Mouse (Mus musculus) kidney, postnatal 0 days (tissue): Measurements from ENCODE around the gene Ptf1a. TPM values are rescaled to one million over a fixed set of nuclear protein-coding genes. Genes with fewer than 3 reads are reported as not detected.

Experiments
- ATAC-seq: fragments of 200-750 bp; cut with Nextera tagmentation; replicated peaks from 2 replicates; pipeline ENCODE4 v1.8.0; 2017; ENCODE audit warnings: low read depth, moderate number of reproducible peaks, moderate TSS enrichment, moderate library complexity; ENCODE audit not compliant: low FRiP score
- DNase-seq: peaks from one replicate; pipeline ENCODE4 v3.0.0-alpha.2; 2016; ENCODE audit warnings: low spot score
- H3K27ac ChIP-seq: fragments of 300-500 bp; sonication (generic); 2 replicates; pipeline ENCODE4 v1.5.1; 2014; ENCODE audit warnings: mild to moderate bottlenecking
- H3K27me3 ChIP-seq: fragments of 300-500 bp; sonication (generic); 2 replicates; pipeline ENCODE4 v1.6.1; 2014; ENCODE audit warnings: low read length, mixed read lengths; ENCODE audit not compliant: insufficient read depth
- H3K36me3 ChIP-seq: fragments of 300-500 bp; sonication (generic); 2 replicates; pipeline ENCODE4 v1.6.1; 2014; ENCODE audit warnings: low read length, mixed read lengths; ENCODE audit not compliant: insufficient read depth
- H3K4me1 ChIP-seq: fragments of 300-500 bp; sonication (generic); replicated peaks from 2 replicates; pipeline ENCODE4 v1.6.1; 2014; ENCODE audit warnings: antibody characterized with exemption, low read length, mixed read lengths; ENCODE audit not compliant: insufficient read depth
- H3K4me2 ChIP-seq: fragments of 300-500 bp; sonication (generic); 2 replicates; pipeline ENCODE4 v1.6.1; 2014; ENCODE audit warnings: mild to moderate bottlenecking, low read length, moderate library complexity, mixed read lengths
- H3K4me3 ChIP-seq: fragments of 300-500 bp; sonication (generic); replicated peaks from 2 replicates; pipeline ENCODE4 v1.5.1; 2014; ENCODE audit warnings: low read depth, low read length
- H3K9ac ChIP-seq: fragments of 300-500 bp; sonication (generic); 2 replicates; pipeline ENCODE4 v1.6.1; 2014; ENCODE audit warnings: low read depth, low read length
- H3K9me3 ChIP-seq: fragments of 300-500 bp; sonication (generic); replicated peaks from 2 replicates; pipeline ENCODE4 v1.6.1; 2016; ENCODE audit warnings: low read length, inconsistent platforms, mixed read lengths
- CTCF ChIP-seq: IDR thresholded peaks from 2 replicates; pipeline ENCODE4 v1.5.1; 2016; ENCODE audit warnings: antibody characterized with exemption, low read depth, mild to moderate bottlenecking, moderate library complexity
- WGBS: fragments of 180-500 bp; shearing (Covaris S2); extraction: QIAGEN DNeasy Blood & Tissue Kit; methylation state at CpG from one replicate; pipeline ENCODE4 v1.1.7; 2014; 5-methylcytosine and 5-hydroxymethylcytosine counted together
- polyA plus RNA-seq: library from polyadenylated mRNA; unstranded; fragments of >200 nt; fragmentation: Nextera tagmentation; extraction: Ambion mirVana; gene quantifications from 2 replicates; pipeline ENCODE4 v1.2.1, GENCODE M21; 2015

The Ptf1a gene
- polyA plus RNA-seq, 1 experiment from 2014 or later = not detected

DNA sequence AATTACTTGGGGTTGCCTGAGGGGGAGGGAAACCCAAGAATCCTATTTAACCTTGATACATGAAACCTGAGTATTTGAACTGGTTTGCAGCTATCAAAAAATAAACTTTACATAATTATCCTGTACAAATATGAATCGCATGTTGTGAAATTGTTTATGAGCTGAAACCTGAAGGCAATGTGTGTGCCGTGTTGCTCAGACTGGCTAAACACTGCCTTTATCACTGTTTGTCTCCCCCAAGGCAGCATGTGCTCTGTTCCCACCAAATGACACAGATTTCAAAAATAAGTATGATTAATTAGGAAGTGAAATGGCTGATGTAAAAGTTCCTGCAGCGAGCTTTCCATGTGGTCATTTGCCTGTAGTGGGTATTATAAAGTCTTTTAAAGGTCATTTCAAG, 44.8 kb downstream of the Ptf1a start:
- H3K36me3 ChIP-seq = no peaks in the 10 kb centered on the region
- H3K27me3 ChIP-seq = no peaks in the 10 kb centered on the region
- no peak for TF ChIP-seq CTCF
- H3K9ac ChIP-seq = no peak overlapping the region
- no peak overlapping the region for H3K4me3 ChIP-seq
- WGBS = 81% methylated on average over 3 of the region's 3 CpGs
- no peaks in the 10 kb centered on the region for H3K4me1 ChIP-seq
- DNase-seq (no peak), ATAC-seq (no peak)
- H3K27ac ChIP-seq = no peak overlapping the region
- H3K4me2 ChIP-seq = no peak overlapping the region
- no peaks in the 10 kb centered on the region for H3K9me3 ChIP-seq

Other genes with a start within 250 kb of the Ptf1a start
- gene Armc3, start 246.4 kb upstream of the Ptf1a start, polyA plus RNA-seq = 0.26 and 0.34 TPM in 2 replicates
- gene Msrb2, start 74.2 kb upstream of the Ptf1a start, polyA plus RNA-seq = 37.8 and 38.0 TPM in 2 replicates
- gene 4921504E06Rik, start 108.3 kb downstream of the Ptf1a start, polyA plus RNA-seq = not detected in 2 replicates
- gene Otud1, start 212.1 kb downstream of the Ptf1a start, polyA plus RNA-seq = 2.7 and 3.8 TPM in 2 replicates